Mouse (Mus musculus) mouse embryonic stem cell (cell line): ENCODE data around the gene Bri3.

ENCODE experiments used
- in situ Hi-C, 2 experiments: fragments of 300-500 bp; cut with MboI; formaldehyde crosslinking; loops; 1 replicate in 1 of 2; 3 replicates in 1 of 2; pipeline ENCODE4 v1.14.3; 2019 to 2020; ENCODE audit warnings: low sequenced_read_pairs in 2 of 2, low pct_unique_long_range_greater_than_20kb in 1 of 2, mixed read lengths in 1 of 2; ENCODE audit not compliant: unreplicated experiment in 1 of 2

Gene Bri3

DNA sequence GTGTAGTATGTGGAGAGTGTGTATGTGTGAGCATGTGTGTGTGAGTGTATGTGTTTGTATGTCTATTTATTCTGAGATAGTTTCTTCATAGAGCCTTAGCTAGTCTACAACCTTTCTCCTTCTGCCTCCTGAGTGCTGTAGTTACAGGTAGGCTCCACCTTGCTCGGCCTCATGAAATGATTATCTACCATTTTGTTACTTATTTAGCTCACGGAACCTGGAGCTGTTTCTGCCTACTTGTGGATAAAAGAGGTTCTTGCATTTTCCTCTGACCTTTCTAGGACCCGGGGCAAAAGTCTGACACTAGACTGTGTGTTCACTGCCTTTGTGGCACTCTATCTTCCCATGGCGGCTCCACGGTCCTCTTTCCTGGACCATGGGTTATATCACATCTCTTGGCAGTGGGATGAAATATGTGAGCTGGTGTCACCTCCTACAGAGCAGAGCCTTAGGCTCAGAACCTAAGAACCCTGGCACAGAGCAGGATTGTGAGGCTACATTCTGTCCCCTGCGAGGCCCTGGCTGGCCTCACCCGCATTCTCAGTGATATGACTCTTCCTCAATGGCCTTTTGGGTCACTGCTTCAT is at the start of gene Bri3:
Gene Bri3 (plus strand): TSS at position 537 of the 587 bp plus-strand sequence.
- in situ Hi-C loops, result loop anchor here in 1 of 2 experiments (25.0 kb wide), 1 partner anchor 493 kb away; no protein-coding TSS in a partner anchor

DNA sequence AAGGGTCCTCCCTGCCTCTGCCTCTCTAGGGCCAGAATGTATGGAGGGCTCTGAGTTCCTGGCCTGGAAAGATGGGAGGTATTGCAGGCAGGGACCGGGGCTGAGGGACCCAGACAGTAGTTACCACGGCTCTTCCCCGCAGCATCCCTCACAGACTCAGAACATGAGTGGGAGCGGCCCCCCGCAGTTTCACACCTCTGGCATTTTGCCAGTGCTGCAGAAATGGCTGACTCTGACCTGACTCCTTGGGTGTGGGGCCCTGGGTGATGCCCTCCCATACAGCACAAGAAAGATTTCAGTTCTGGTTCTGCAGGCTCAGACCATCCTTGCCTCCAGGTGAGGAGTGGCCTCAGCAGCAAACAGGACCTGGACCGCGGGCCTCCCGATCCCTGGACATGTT is 48.7 kb upstream of the Bri3 start:
- in situ Hi-C loops, result no loop called here

DNA sequence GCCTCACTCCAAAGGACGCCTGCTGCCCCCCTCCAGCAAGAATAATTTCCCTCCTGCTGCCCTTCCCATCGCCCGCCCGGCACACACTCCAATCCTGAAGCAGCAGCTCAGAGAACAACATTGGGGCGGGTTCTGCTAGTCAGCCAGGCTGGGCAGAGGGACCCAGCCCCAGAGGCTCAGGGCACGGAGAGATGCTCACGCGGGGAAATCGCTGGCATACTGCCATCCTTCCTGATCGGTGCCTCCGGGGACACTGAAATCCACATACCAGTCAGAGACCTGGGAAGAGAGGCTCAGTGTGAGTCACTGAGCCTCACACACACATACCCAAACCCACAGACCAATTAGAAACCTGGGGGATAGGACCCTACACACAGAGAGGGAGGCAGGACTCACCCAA is 43.6 kb upstream of the Bri3 start:
- in situ Hi-C loops, result no loop called here

DNA sequence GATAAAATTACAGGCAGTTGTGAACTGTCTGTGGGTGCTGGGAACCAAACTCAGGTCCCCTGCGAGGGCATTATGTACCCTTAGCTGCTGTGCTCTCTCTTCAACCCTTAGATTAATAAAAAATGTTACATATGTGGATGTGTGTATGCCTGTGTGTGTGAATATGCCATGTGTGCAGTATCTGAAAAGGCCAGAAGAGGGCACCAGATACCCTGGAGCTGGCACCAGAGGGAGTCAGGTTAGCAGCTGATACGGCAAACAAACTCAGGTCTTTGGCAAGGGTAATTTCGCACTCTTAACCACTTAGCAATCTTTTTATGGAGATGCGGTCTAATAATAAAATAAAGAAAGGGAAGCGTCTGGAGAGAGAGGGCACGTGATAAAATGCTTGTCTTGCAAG is 41.8 kb upstream of the Bri3 start:
- in situ Hi-C loops, result no loop called here

DNA sequence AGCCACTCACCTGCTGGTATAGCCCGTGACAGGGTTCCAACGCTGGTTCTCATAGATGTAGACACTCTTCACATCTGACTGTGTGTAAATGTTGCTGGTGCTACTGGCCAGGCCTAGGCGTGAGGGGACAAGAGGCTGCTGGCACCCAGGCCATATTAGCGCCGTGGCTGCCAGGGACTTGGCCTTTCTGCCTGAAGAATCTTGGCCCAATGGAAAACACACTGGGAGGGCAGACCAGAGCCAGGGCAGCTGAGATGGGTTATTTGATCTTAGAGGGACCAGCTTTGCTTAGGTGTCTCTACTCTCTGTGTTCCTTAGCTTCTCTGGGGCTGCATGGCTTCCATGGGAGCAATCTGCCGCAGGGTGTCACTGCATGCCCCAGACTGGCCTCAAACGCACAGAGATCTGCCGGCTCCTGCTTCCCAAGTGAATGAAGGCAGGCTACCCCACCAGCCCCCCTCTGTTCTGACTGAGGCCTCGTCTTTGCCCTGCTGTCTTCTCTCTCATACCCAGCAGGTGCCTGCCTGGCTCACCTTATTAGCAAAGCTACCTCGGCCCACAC is 40.8 kb upstream of the Bri3 start:
- in situ Hi-C loops, result no loop called here

DNA sequence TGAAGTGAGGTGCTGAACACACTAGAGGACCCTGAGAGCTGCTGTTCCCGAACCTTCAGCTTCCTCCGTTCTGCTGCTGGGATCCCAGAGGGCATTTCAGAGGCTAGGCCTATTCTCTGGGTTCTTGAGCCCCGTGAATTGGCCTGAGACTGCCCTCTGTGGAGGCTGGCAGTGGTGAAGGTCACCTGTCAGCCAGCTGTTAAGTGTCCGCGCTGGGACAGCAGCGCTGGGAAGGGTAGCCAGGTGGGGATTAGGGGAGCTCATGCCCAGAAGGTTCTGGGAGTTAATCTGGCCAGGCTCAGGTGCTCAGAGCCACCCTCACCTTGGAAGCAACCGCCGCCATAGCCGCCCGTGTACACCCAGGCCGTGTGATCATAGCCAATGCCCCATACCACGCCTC is 39.9 kb upstream of the Bri3 start:
- in situ Hi-C loops, result no loop called here

DNA sequence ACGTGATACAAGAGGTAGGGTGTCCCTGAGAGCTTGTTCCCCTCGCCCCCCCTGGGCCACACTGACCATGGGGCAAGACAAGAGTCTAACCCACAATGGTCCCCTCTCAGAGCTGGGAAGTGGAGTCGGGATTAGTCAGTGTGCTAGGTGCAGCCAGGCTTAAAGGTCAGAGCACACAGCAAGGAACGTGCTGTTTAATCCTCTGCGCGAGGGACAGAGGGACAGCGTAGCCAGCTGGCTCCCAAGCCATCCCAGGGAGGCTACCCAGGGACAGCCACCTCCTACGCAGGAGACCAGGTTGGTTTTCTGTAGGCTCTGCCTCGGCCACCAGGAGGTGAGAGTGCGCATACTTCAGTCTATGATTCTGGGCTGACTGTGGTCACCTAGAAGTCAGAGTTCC is 39.3 kb upstream of the Bri3 start:
- in situ Hi-C loops, result no loop called here

DNA sequence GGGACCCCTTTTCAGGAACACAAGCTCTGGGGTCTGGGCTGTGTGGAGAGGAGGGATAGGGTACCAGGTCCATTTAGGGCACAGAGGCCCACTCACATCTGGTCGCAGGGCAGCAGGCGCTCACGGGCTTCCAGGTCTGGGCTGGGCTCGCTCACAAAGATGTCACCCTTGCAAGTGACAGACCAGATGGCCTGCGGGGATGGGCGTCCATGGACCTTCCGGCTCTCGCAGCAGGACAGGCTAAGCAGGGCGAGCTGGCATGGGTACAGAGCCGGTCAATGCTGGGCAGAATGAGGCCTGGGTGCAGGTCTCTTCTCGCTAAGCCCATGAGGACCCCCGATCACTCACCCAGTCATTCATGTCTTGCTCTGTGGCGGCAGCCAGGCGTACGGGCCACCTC is 38.2 kb upstream of the Bri3 start:
- in situ Hi-C loops, result no loop called here

DNA sequence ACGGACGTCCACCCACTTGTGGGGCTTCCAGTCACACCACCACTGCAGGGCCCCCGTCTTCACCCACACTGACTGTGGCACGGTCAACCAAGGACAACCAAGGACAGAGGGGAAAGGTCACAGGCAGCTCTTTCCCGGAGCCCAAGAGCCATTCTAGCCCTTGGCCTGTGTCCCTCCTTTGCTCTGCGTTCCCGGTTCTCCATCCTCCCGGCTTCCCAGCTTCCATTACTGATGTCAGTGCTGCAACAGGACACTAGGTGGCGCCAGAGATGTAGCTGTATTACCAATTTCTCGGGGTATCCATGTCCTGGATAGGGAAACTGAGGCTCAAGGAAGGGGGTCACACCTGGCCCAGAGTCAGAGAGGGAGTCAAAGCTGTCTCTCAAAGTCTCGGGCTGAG is 36.8 kb upstream of the Bri3 start:
- in situ Hi-C loops, result no loop called here

DNA sequence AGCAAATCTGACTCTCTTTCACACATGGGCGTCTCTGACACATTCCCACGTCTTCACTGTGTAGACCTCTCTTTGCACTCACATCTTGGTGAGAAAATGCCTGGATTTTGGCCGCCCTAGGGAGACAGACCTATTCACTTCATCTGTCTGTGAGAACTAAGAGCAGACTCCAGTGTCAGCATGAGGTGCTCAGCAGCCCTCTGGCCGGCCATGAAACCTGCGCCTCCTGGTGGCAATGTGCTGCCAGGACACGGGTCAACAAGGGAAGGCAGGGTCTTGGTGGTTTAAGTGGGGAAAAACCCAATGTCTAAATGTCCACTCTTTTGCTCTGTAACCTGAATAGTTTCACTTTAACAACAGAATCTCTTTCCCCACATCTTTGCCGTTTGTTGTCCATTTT is 29.8 kb upstream of the Bri3 start:
- in situ Hi-C loops, result no loop called here

DNA sequence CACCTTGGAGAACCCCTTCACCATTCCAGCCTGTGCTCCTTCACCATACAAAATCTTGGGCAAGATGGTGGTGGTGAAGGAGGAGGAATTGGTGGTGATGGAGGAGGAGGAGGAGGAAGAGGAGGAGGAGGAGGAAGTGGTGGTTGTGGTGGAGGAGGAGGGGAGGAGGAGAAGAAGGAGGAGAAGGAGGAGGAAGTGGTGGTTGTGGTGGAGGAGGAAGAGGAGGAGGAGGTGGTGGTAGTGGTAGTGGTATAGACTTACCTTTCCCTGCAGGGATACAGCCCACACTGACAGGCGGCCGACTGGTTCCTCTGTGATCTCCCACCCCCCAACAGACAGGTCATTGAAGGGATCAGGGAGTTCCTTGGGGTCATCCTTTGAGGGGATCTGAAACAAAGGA is 28.2 kb upstream of the Bri3 start:
- in situ Hi-C loops, result no loop called here

DNA sequence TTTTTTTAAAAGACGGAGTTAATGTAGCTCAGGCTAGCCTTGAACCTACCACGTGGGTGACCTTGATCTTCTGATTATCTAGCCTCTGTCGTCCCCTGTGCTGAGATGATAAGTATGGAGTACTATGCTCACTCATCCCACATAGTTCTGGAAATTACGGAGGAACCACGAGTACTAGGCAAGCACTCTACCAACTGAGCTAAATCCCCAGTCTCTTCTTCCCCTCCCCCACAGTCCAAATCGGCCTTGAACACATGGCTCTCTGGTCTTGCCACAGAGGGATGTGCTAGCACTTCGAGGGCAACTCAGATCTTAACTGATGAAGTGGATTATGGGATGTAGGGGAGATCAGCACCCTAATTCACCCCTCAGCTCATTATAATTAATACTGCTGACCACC is 26.2 kb upstream of the Bri3 start:
- in situ Hi-C loops, result no loop called here

DNA sequence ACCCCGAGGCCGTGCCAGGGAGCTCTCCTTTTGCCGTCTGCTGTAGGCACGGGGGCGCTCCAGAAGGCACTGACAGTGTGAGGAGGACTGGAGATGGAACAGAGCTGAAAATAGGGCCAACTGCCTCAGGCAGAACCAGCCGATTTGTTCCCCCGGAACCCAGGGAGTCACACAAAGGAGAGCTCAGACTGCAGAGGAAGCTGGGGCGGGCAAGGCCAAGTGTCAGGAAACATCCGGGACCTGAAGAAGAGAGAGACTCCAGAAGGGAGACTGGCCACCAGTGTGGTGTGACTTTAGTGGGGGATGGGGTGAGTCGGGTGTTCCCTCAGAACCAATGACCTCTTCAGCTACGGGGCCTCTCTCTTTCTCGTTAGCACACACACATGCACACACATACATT is 24.9 kb upstream of the Bri3 start:
- in situ Hi-C loops, result no loop called here

DNA sequence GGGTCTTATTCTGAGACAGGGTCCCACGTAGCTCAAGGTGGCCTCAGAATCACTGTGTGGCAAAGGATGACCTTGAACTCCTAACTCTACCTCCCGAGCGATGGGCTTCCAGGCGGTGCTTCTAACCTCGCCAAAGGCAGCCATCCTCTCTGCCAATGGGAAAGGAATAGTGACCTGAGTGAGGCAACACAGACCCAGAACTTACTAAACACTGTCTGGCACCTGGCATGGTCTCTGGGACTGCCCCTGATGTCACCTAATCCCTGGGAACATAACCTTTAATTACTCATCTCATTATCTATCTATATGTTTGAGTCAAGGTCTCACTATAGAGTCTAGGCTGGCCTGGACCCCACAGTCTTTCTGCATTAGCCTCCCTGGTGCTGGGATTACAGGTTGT is 24.3 kb upstream of the Bri3 start:
- in situ Hi-C loops, result no loop called here

DNA sequence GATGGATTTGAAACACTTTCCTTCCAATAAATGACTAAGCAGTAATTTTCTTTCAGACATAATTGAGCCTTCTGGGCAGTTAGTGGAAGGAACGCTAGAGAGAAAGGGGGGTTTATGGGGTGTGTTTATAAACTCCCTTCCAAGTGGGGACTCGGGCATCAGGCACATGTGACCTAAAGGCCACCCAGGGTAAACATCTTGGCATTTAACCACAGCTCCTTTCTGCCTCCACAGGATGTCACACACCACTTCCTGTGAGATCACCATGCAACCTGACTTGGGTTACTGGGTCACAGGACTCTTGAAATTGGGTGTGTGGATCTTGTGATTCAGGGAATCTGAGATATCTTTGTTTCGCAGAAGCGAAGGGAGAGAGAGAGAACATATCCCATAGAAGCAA is 22.9 kb upstream of the Bri3 start:
- in situ Hi-C loops, result no loop called here

DNA sequence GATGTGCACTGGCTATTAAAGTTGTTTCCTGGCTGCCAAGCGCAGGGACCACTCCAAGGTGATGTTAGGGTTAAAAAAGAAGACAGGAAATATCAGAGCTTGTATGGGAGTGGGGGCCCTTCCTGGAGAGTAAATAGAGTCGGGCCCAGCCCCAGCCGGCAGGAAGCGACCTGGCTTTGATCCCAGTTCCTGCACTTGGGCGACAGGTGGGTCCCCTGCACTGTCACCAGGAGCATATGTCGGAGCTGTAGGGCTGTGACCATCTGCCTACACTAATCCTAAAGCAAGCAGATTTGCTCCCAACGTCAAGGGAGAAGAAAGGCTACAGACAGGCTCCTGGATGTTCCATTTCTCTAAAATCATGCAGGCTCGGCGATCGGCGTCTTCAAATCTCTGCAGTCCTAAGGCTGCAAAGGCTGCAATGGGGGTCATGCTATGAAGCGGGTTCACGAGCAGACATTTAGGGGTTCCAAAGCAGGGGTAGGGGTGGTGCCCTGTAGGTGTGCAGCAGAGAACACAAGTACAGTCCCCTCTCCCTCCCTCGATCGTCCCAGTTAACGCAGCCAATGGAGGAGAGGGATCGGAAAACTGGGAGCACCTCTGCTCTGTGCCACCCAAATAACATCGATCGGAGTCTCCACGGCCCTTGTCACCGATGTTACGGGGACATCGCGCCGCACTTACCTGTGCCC is 21.3 kb upstream of the Bri3 start:
- in situ Hi-C loops, result no loop called here

DNA sequence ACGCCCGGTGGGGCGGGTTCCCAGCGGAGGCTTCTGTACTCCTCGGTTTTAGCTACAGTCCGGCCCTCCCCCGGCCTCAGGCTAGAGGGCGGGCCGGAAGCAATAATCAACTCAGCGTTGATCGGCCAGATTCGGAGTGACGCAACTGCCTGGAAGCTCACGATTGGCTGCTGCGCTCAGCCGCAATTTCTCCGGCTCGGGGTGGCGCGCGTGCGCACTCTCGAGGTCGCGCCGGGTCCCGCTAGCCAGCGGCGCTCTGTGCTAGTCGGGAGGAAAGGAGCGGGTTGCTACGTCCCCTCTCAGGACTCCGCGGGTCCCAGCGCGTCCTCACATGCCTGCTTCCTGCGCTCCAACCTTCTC is 20.8 kb upstream of the Bri3 start, which contains the start of gene Tecpr1:
Gene Tecpr1 (minus strand): TSS at position 113 of the 360 bp plus-strand sequence.
- in situ Hi-C loops, result no loop called here

DNA sequence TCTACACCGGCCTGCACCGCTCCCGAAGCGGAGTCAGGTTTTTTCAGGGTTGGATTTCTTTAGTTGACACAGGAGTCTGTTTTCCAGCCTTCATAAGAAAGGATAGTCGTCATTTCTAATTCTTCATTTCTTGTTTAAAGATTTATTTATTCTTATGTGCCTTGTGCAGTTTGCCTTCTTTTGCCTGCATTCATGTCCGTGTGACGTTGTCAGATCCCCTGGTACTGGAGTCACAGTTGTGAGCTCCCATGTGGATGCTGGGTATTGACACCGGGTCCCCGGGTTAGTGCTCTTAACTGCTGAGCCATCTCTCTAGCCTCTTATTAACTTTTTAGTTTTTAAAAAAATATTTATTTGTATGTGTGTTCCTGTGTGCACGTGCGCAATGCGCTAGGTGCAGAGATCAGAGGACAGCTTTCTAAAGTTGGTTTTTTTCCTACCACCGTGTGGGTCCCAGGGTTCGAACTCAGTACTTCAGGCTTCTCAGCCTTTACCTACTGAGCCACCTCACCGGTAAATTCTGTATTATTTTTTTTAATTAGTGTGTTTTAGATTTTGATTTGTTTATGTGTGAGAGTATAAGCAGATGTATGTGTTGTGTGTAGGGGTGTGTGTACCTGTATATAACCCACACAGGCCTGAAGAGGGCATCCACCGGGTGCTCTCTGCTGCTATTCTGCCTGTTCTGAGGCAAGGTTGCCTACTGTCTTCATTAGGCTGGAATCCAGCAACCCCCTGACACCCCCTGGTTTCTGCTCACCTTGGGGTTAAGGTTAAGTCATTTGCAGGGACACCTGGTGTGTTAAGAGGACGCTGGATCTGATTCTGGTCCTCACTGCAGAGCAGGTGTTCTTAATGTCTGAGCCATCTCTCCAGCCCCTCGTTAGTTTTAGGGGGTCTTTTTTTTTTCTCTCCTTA is 20.1 kb upstream of the Bri3 start:
- in situ Hi-C loops, result no loop called here

DNA sequence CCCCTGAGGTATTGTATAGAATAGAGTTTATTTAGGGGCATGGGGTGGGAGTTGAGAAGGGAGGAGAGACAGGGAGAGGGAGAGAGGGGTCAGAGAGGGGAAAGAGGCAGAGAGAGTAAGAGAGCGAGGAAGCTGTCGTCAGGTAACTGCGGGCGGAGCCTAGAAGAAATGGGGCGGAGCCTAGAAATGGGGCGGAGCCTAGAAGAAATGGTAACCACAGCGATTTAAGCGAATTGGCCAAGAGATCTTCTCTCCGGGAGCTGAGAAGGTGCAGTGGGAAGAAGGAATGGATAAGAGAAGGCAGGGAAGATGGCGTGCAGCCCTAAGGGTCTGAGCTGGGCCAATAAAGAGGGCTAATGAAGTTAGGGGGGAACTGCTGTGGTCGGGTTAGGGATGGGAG is 18.0 kb upstream of the Bri3 start:
- in situ Hi-C loops, result loop anchor here in 1 of 2 experiments (25.0 kb wide), 1 partner anchor 511 kb away; no protein-coding TSS in a partner anchor
